Mouse (Mus musculus): ENCODE measurements at regions not wholly inside any gene's neighbourhood (a gene's known extent, or its start where the extent isn't known, plus 50 kb on each side); places are given as distances from the start of the nearest gene placed in this dataset.
A peak's percentile ranks its signal among the peaks of the same experiment; 100 is the strongest.
"Not testable (repeated sequence)": the region's sequence is repeated elsewhere in the genome, so short reads cannot be mapped to it uniquely, and the experiment has no call there.

DNA sequence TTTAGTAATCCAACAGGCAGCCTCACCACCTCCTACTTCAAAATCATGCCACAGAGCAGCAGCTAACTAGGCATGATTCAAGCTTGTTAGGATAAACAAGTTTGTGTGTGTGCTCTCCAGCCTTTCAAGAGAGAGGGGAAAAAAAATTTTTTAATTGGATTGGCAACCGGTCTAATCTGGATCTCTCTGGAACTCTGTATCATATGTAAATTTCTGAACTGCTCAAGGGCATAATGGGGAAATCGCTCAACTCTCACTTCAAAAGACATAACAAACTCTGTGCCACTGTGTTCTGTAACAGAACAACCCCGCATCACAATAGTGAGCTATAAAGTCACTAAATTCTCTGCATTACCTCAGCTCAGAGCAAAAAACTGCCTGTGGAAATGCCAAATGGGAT lies 147.9 kb upstream of the Krtap11-1 start:
- H3K9ac ChIP-seq, result no peak overlapping the region
- no peaks in the 10 kb centered on the region for H3K9me3 ChIP-seq (ENCODE audit: low read depth, low read length)
- ATAC-seq (ENCODE audit: insufficient read depth), result peak; percentile 11; the same call in 1 of the 2 replicates
- H3K36me3 ChIP-seq (ENCODE audit: insufficient read depth), result no peaks in the 10 kb centered on the region
- no peaks in the 10 kb centered on the region for H3K4me1 ChIP-seq (ENCODE audit: insufficient read depth)
- DNase-seq, result no peak
- no peak overlapping the region for H3K4me3 ChIP-seq (ENCODE audit: low read depth, low read length)
- H3K27ac ChIP-seq (ENCODE audit: low read depth), result no peak overlapping the region
- TF ChIP-seq CTCF (IDR thresholded peaks at IDR 0.05; ENCODE audit: low read depth), result no peak
- whole genome bisulfite sequencing, result 43% methylated on average over 3 of the region's 3 CpGs
- no peak overlapping the region for H3K4me2 ChIP-seq
- no peaks in the 10 kb centered on the region for H3K27me3 ChIP-seq (ENCODE audit: insufficient read depth, low read length)

DNA sequence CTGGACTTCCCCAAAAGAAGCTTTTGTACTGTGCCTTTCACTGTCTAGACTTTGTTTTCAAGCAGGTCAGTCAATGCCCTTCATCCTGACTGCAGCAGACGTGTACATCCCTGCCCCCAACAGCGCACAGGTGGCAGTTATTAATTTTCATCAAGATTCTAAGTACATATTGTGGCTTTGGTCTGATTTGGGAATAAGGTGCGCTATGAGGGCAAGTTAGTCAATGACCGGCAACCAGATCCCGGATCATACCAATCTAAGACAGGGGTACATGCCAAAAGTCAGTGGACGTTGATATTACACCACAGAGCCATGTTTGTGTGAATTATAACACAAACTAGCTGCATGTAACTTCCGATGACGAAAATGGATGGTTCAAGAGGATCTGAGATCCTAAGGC lies 144.7 kb upstream of the Krtap11-1 start:
- not testable (repeated sequence) for ATAC-seq (ENCODE audit: insufficient read depth); DNase-seq; H3K4me1 ChIP-seq (ENCODE audit: insufficient read depth); H3K36me3 ChIP-seq (ENCODE audit: insufficient read depth); H3K27me3 ChIP-seq (ENCODE audit: insufficient read depth, low read length); H3K27ac ChIP-seq (ENCODE audit: low read depth); H3K4me3 ChIP-seq (ENCODE audit: low read depth, low read length); H3K9ac ChIP-seq; H3K4me2 ChIP-seq; H3K9me3 ChIP-seq (ENCODE audit: low read depth, low read length)
- 86% methylated on average over 8 of the region's 8 CpGs for WGBS

DNA sequence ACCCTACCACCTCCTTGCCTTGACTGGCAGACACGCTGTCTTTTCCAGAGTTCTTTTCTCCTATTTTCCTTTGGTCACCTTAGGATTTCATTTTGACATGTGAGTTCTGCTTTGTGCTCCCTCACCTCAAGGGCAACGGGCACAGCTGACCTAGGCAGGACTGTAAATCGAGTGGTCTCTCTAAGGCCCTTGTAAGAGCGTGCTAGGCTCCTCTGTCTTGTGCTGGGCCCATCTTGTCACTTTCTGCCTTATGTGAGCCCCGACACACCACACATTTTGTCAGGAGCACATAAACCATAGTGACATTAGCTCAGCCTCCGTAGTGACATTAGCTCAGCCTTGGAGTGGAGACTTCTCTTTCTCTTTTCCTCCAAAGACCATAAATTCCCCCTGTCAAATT lies 133.3 kb upstream of the Krtap11-1 start:
- Histone ChIP-seq H3K9ac (no peak overlapping the region), H3K4me1 (ENCODE audit: insufficient read depth) (no peaks in the 10 kb centered on the region; the same call in 1 of the 2 replicates), H3K4me3 (ENCODE audit: low read depth, low read length) (no peak overlapping the region), H3K27me3 (ENCODE audit: insufficient read depth, low read length) (no peaks in the 10 kb centered on the region), H3K27ac (ENCODE audit: low read depth) (no peak overlapping the region), H3K9me3 (ENCODE audit: low read depth, low read length) (no peaks in the 10 kb centered on the region), H3K36me3 (ENCODE audit: insufficient read depth) (no peaks in the 10 kb centered on the region), H3K4me2 (no peak overlapping the region)
- 60% methylated on average over 6 of the region's 6 CpGs for WGBS
- DNase-seq (no peak), ATAC-seq (ENCODE audit: insufficient read depth) (no peak)
- no peak for TF ChIP-seq CTCF (IDR thresholded peaks at IDR 0.05; ENCODE audit: low read depth)

DNA sequence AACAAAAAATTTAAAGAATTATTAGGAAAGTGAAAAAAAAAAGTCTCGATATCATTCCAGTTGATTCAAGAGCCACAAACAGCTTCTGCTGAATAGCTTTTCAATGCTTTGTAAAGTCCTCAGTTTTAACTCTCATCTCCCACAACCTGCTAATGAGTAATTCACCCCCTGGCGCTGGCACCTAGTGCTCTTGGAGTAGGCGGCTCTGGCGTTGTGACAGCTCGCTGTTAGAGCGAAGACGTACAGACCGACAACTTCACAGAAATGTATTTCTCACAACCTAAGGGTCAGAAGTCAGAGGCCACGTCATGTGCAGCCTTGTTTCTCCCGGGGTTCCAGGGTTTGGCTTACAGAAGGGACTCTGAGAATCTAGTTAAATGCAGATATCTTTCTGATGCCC lies 132.2 kb upstream of the Krtap11-1 start:
- no peak for ATAC-seq (ENCODE audit: insufficient read depth)
- 43% methylated on average over 10 of the region's 10 CpGs for WGBS

DNA sequence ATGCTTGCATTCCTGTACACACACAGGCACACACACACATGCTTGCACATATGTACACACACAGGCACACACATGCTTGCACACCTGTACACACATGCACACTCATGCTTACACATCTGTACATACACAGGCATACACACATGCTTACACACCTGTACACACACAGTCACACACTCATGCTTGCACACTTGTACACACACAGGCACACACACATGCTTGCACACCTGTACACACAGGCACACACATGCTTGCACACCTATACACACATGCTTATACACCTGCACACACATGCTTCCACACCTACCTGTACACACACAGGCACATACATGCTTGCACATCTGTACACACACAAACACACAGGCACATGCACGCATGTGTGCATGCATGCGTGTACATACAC lies 131.4 kb upstream of the Krtap11-1 start:
- Histone ChIP-seq H3K36me3 (ENCODE audit: insufficient read depth) (no peaks in the 10 kb centered on the region), H3K4me1 (ENCODE audit: insufficient read depth) (no peaks in the 10 kb centered on the region; the same call in 1 of the 2 replicates), H3K4me3 (ENCODE audit: low read depth, low read length) (no peak overlapping the region), H3K9me3 (ENCODE audit: low read depth, low read length) (no peaks in the 10 kb centered on the region), H3K9ac (no peak overlapping the region), H3K27me3 (ENCODE audit: insufficient read depth, low read length) (no peaks in the 10 kb centered on the region), H3K4me2 (no peak overlapping the region), H3K27ac (ENCODE audit: low read depth) (no peak overlapping the region)
- ATAC-seq (ENCODE audit: insufficient read depth) (no peak), DNase-seq (no peak)
- TF ChIP-seq CTCF (IDR thresholded peaks at IDR 0.05; ENCODE audit: low read depth), result no peak
- WGBS, result 90% methylated on average over 2 of the region's 2 CpGs

More for the DNA sequence above, 132.2 kb upstream of the Krtap11-1 start:
- Histone ChIP-seq H3K36me3 (ENCODE audit: insufficient read depth) (no peaks in the 10 kb centered on the region), H3K4me2 (no peak overlapping the region), H3K4me3 (ENCODE audit: low read depth, low read length) (no peak overlapping the region), H3K27ac (ENCODE audit: low read depth) (no peak overlapping the region), H3K9me3 (ENCODE audit: low read depth, low read length) (no peaks in the 10 kb centered on the region), H3K9ac (no peak overlapping the region), H3K4me1 (ENCODE audit: insufficient read depth) (no peaks in the 10 kb centered on the region; the same call in 1 of the 2 replicates), H3K27me3 (ENCODE audit: insufficient read depth, low read length) (no peaks in the 10 kb centered on the region)
- TF ChIP-seq CTCF (IDR thresholded peaks at IDR 0.05; ENCODE audit: low read depth), result no peak
- DNase-seq, result no peak

DNA sequence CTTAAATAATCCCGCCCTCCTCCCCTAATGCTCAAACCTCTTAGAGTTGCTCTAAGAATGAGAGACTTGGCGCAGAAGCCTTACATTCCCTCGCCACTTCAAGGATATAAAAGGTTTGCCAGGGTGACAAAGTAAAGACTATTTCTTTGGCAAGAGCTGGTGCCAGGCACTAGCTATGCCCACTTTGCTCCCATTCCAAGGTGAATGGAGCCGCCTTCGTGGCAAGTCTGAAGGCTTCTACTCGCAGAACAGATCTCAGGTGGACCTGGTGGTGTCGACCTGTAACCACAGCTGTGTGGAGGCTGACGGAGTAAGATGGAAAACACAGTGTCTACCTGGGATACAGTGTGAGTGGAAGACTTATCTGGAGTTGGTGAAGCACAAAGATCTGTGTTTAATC lies 130.8 kb upstream of the Krtap11-1 start:
- ATAC-seq (ENCODE audit: insufficient read depth) (no peak), DNase-seq (no peak)
- H3K27ac ChIP-seq (ENCODE audit: low read depth), result no peak overlapping the region
- H3K4me2 ChIP-seq, result no peak overlapping the region
- no peak for TF ChIP-seq CTCF (IDR thresholded peaks at IDR 0.05; ENCODE audit: low read depth)
- no peaks in the 10 kb centered on the region for H3K36me3 ChIP-seq (ENCODE audit: insufficient read depth)
- 86% methylated on average over 8 of the region's 8 CpGs for WGBS
- no peak overlapping the region for H3K9ac ChIP-seq
- no peaks in the 10 kb centered on the region for H3K9me3 ChIP-seq (ENCODE audit: low read depth, low read length)
- no peaks in the 10 kb centered on the region for H3K27me3 ChIP-seq (ENCODE audit: insufficient read depth, low read length)
- no peak overlapping the region for H3K4me3 ChIP-seq (ENCODE audit: low read depth, low read length)
- H3K4me1 ChIP-seq (ENCODE audit: insufficient read depth), result no peaks in the 10 kb centered on the region; the same call in 1 of the 2 replicates

DNA sequence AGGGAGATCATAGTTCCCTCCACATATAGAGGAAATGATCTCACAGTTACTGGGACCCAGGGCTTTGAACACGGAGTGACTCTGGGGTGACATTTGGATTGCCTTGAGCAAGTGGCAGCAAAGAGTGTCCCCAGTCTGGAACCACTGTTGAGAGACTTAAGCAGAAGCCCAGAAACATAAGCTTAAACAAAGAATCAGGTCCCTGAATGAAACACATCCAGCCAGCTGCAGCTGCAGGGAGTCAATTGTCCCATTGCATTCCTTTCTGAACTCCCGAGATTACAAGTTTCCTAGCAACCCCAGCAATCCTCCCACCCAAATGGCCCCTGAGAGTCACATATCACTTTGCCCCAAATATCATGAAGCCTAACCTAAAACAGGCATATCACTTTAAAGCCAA lies 128.7 kb upstream of the Krtap11-1 start:
- ATAC-seq (ENCODE audit: insufficient read depth) (0 out of 2 replicates have a peak, but pooled peaks have one; percentile 19), DNase-seq (no peak)

DNA sequence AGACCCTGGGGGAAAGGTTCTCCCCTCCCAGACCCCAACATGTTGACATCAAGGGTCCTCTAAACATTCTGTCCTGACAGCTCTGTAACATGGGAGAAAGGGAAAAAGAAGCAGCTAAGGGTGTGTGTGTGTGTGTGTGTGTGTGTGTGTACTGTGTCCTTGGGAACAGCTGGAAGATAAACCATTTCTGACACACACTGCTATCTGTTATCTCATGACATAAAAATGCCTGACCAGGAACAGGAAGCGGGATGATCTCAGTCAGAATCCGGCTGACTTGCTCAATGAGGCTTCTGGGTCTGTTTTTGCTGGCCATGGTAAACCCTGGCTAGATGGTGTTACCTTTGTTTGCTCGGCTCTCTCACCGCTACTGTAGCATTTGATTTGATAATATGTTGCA lies 124.8 kb upstream of the Krtap11-1 start:
- H3K4me2 ChIP-seq, result no peak overlapping the region
- DNase-seq (peak; percentile 41), ATAC-seq (ENCODE audit: insufficient read depth) (no peak)
- H3K9ac ChIP-seq, result no peak overlapping the region
- WGBS, result 48% methylated on average over 4 of the region's 4 CpGs
- H3K4me1 ChIP-seq (ENCODE audit: insufficient read depth), result no peaks in the 10 kb centered on the region; the same call in 1 of the 2 replicates
- H3K27me3 ChIP-seq (ENCODE audit: insufficient read depth, low read length), result no peaks in the 10 kb centered on the region
- no peak overlapping the region for H3K27ac ChIP-seq (ENCODE audit: low read depth)
- H3K4me3 ChIP-seq (ENCODE audit: low read depth, low read length), result no peak overlapping the region
- no peaks in the 10 kb centered on the region for H3K9me3 ChIP-seq (ENCODE audit: low read depth, low read length)
- no peaks in the 10 kb centered on the region for H3K36me3 ChIP-seq (ENCODE audit: insufficient read depth)
- no peak for TF ChIP-seq CTCF (IDR thresholded peaks at IDR 0.05; ENCODE audit: low read depth)

More for the DNA sequence above, 128.7 kb upstream of the Krtap11-1 start:
- no peak for TF ChIP-seq CTCF (IDR thresholded peaks at IDR 0.05; ENCODE audit: low read depth)
- no peak overlapping the region for H3K27ac ChIP-seq (ENCODE audit: low read depth)
- no peaks in the 10 kb centered on the region; the same call in 1 of the 2 replicates for H3K4me1 ChIP-seq (ENCODE audit: insufficient read depth)
- no peak overlapping the region for H3K9ac ChIP-seq
- no peaks in the 10 kb centered on the region for H3K27me3 ChIP-seq (ENCODE audit: insufficient read depth, low read length)
- 7% methylated on average over 2 of the region's 2 CpGs for WGBS
- no peaks in the 10 kb centered on the region for H3K36me3 ChIP-seq (ENCODE audit: insufficient read depth)
- no peak overlapping the region for H3K4me2 ChIP-seq
- no peaks in the 10 kb centered on the region for H3K9me3 ChIP-seq (ENCODE audit: low read depth, low read length)
- no peak overlapping the region for H3K4me3 ChIP-seq (ENCODE audit: low read depth, low read length)

Measured in lung, embryonic 14.5 days (tissue).